Mouse (Mus musculus): ENCODE measurements around the gene Zc3h15. TPM values are rescaled to one million over a fixed set of nuclear protein-coding genes. Genes with fewer than 3 reads are reported as not detected.

The Zc3h15 gene
- total RNA-seq (2014; rRNA removed; ENCODE audit: low replicate concordance) (18.1 and 26.4 TPM in 2 replicates), polyA plus RNA-seq (2015; fragmentation: Nextera tagmentation; extraction: Ambion mirVana) (83.1 and 84.4 TPM in 2 replicates)

DNA sequence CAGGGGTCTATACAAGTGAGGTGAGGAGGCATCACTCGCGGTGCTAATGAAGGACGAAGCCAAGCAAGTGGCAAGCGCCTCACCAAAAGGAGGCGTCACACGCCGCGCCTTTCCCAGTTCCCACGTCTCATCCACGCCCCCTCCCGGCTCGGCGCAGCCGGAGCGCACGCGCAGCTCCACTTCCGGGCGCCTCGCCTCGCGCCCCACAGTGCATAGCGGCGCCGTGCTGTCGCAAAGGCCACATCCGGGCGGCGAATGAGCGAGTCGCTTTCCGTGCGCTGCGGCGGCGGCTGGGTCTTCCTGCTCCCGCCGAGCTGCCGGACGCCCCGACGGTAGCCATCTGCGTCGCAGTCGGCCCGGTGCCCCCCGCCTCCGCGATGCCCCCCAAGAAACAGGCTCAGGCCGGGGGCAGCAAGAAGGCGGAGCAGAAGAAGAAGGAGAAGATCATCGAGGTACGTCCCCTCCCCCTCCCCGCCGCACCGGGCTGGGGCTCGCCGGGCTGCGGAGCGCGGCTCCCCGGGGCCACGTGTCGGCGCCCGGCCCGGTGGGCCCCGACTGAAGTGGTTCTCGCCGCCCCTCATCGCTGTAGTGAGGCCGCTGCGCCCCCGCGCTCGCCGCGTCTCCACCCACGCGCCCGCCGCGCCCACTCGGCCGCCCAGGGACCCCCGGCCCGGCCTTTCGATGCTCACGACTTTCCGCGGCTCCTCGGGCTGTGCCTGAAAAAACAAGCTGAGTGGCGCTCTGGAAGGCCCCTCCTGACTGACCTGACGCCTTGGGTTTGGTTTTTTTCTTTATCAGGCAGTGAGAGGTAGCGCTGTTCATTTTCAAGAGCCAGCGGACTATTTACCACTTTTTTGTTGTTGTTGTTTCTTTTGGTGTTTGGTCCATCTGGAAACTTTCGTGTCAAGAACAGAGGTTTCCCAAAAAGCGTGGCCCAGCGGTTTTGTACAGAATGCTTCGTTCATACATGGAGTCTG lies at the start of gene Zc3h15:
Zc3h15 (plus strand) TSS at position 160 of the 977 bp plus-strand sequence.
- Histone ChIP-seq H3K36me3 (replicated peaks; ENCODE audit: control insufficient read depth, insufficient read depth, low read length) (no peaks in the 10 kb centered on the region), H3K9ac (replicated peaks; ENCODE audit: low read depth, low read length) (peak within 1 kb of the TSS; percentile 92), H3K9me3 (replicated peaks; ENCODE audit: control insufficient read depth, low read length) (no peaks in the 10 kb centered on the region), H3K4me2 (ENCODE audit: low read depth, low read length) (peak within 1 kb of the TSS; percentile 89), H3K27ac (ENCODE audit: low read depth) (peak within 1 kb of the TSS; percentile 83), H3K4me1 (ENCODE audit: control insufficient read depth, insufficient read depth) (peaks cover 10% of the 10 kb centered on the region), H3K27me3 (ENCODE audit: control insufficient read depth, insufficient read depth, low read length) (no peaks in the 10 kb centered on the region), H3K4me3 (ENCODE audit: low read depth, low read length) (peak within 1 kb of the TSS; percentile 98)
- TF ChIP-seq EP300 (IDR thresholded peaks at IDR 0.05; ENCODE audit: low read depth) (no peak; the same call in 1 of the 2 replicates), CTCF (IDR thresholded peaks at IDR 0.05; ENCODE audit: low read depth) (peak; percentile 62)
- DNase-seq (ENCODE audit: low spot score): peak; percentile 92
- WGBS: under 1% methylated on average over 82 of the region's 100 CpGs
- peak; percentile 100 for ATAC-seq (ENCODE audit: insufficient read depth, low read depth)

DNA sequence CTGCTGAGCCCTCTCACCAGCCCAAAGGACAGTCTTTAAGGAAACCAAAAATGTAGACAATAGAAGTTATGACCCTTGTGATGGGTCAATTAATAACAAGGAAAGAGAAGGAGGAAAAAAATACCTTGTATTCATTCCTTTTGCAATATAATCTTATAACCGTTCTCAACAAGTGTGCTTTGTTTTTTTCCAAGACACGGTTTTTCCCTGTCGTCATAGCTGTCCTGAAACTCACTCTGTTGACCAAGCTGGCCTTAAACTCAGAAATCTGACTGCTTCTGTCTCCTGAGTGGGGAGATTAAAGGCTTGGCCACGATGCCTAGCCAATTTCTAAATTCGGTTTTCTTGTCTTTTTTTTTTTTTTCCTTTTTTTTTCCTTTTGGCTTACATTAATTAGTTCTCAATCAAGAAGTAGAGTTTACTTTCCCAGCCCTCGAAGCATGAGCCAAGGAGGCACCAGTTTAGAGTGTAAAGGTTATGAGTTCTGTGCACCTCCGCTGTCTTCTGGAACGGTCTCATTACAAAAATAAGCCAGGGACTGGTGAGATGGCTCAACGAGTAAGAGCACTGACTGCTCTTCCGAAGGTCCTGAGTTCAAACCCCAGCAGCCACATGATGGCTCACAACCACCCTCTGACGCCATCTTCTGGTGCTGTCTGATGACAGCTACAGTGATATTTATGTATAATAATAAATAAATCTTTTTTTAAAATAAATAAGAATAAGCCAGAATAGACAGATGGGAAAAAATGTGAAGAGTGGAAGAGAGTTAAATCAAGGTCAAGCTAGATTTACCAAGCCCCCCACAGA lies 23.5 kb upstream of the Zc3h15 start:
- Histone ChIP-seq H3K27me3 (ENCODE audit: control insufficient read depth, insufficient read depth, low read length) (no peaks in the 10 kb centered on the region), H3K4me2 (ENCODE audit: low read depth, low read length) (no peak overlapping the region), H3K4me3 (ENCODE audit: low read depth, low read length) (no peak overlapping the region), H3K9me3 (replicated peaks; ENCODE audit: control insufficient read depth, low read length) (no peaks in the 10 kb centered on the region), H3K27ac (ENCODE audit: low read depth) (no peak overlapping the region), H3K36me3 (replicated peaks; ENCODE audit: control insufficient read depth, insufficient read depth, low read length) (no peaks in the 10 kb centered on the region), H3K4me1 (ENCODE audit: control insufficient read depth, insufficient read depth) (no peaks in the 10 kb centered on the region), H3K9ac (replicated peaks; ENCODE audit: low read depth, low read length) (no peak overlapping the region)
- TF ChIP-seq CTCF (IDR thresholded peaks at IDR 0.05; ENCODE audit: low read depth) (no peak), EP300 (IDR thresholded peaks at IDR 0.05; ENCODE audit: low read depth) (no peak)
- no peak for ATAC-seq (ENCODE audit: insufficient read depth, low read depth)
- DNase-seq (ENCODE audit: low spot score): no peak
- WGBS: 81% methylated on average over 11 of the region's 11 CpGs

DNA sequence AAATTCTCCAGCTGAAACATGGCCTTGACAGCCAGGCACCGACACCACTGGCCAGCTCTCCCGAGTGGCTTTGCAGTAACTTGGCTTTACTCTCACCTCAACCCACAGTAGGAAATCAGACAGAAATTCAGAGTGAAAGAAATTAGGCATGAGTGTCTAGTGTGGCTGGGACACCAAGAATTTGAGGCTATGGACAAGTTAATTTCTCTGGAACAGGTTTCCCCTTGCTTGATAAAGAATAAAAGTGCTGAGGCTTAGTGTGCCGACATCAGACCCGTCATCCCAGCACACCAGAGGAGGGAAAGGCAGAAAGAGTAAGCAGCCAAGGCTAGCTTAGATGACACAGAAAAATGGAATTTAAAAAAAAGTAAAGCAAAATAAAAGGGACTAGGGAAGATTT lies 22.7 kb upstream of the Zc3h15 start:
- Histone ChIP-seq H3K27me3 (ENCODE audit: control insufficient read depth, insufficient read depth, low read length) (no peaks in the 10 kb centered on the region), H3K4me2 (ENCODE audit: low read depth, low read length) (no peak overlapping the region), H3K4me1 (ENCODE audit: control insufficient read depth, insufficient read depth) (no peaks in the 10 kb centered on the region), H3K9ac (replicated peaks; ENCODE audit: low read depth, low read length) (no peak overlapping the region), H3K27ac (ENCODE audit: low read depth) (no peak overlapping the region), H3K9me3 (replicated peaks; ENCODE audit: control insufficient read depth, low read length) (no peaks in the 10 kb centered on the region), H3K36me3 (replicated peaks; ENCODE audit: control insufficient read depth, insufficient read depth, low read length) (no peaks in the 10 kb centered on the region), H3K4me3 (ENCODE audit: low read depth, low read length) (no peak overlapping the region)
- DNase-seq (ENCODE audit: low spot score): no peak
- ATAC-seq (ENCODE audit: insufficient read depth, low read depth): no peak
- WGBS: 64% methylated on average over 4 of the region's 4 CpGs
- TF ChIP-seq CTCF (IDR thresholded peaks at IDR 0.05; ENCODE audit: low read depth) (no peak), EP300 (IDR thresholded peaks at IDR 0.05; ENCODE audit: low read depth) (no peak)

DNA sequence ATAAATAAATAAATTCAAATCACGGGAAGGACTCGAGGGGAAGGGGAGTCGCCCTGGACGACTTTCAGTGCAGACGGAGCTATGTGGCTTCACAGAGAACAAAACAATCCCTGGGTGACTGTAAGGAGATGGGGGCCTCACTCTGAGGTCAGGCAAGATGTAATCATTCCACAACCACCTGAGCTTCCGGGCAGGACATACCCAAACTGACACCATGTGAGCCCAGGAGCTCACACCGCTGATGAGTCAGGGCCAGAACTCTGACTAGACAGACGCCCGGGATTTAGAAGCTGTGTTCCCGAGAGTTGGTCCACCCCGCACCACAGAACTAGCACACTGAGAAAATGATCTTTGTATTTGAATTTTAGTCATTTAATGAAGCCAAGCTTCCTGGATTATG lies 21.4 kb upstream of the Zc3h15 start:
- TF ChIP-seq EP300 (IDR thresholded peaks at IDR 0.05; ENCODE audit: low read depth): no peak
- no peak for TF ChIP-seq CTCF (IDR thresholded peaks at IDR 0.05; ENCODE audit: low read depth)
- no peaks in the 10 kb centered on the region for H3K36me3 ChIP-seq (replicated peaks; ENCODE audit: control insufficient read depth, insufficient read depth, low read length)
- no peaks in the 10 kb centered on the region for H3K27me3 ChIP-seq (ENCODE audit: control insufficient read depth, insufficient read depth, low read length)
- H3K4me1 ChIP-seq (ENCODE audit: control insufficient read depth, insufficient read depth): no peaks in the 10 kb centered on the region
- peak overlapping the region; percentile 34; the same call in 1 of the 2 replicates for H3K4me2 ChIP-seq (ENCODE audit: low read depth, low read length)
- 33% methylated on average over 11 of the region's 11 CpGs for WGBS
- peak overlapping the region; percentile 3; the same call in 1 of the 2 replicates for H3K9ac ChIP-seq (replicated peaks; ENCODE audit: low read depth, low read length)
- no peaks in the 10 kb centered on the region for H3K9me3 ChIP-seq (replicated peaks; ENCODE audit: control insufficient read depth, low read length)
- DNase-seq (ENCODE audit: low spot score) (no peak), ATAC-seq (ENCODE audit: insufficient read depth, low read depth) (no peak)
- H3K27ac ChIP-seq (ENCODE audit: low read depth): no peak overlapping the region
- no peak overlapping the region for H3K4me3 ChIP-seq (ENCODE audit: low read depth, low read length)

DNA sequence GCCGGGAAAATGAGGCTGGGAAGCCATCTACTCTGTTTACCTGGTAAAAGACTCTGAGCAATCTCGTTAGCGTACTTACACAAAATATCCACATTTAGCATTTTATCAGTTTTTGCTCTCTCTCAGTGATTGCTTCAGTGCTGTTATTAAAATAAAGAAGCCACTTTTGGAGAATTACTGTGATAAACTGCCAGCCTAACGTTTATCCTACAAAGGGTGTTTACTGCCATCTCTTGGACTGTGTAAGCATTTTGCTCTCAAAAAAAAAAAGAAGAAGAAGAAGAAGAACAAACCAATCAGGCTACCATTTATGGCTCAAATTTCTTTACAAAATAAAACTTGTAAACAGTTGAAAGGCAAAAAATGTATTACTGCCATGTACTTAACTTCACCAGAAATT lies 20.2 kb upstream of the Zc3h15 start:
- no peak overlapping the region for H3K4me2 ChIP-seq (ENCODE audit: low read depth, low read length)
- no peak overlapping the region for H3K27ac ChIP-seq (ENCODE audit: low read depth)
- 62% methylated on average over 4 of the region's 4 CpGs for WGBS
- H3K9ac ChIP-seq (replicated peaks; ENCODE audit: low read depth, low read length): no peak overlapping the region
- ATAC-seq (ENCODE audit: insufficient read depth, low read depth) (no peak), DNase-seq (ENCODE audit: low spot score) (no peak)
- no peak overlapping the region for H3K4me3 ChIP-seq (ENCODE audit: low read depth, low read length)
- no peaks in the 10 kb centered on the region for H3K4me1 ChIP-seq (ENCODE audit: control insufficient read depth, insufficient read depth)
- no peak for TF ChIP-seq EP300 (IDR thresholded peaks at IDR 0.05; ENCODE audit: low read depth)
- TF ChIP-seq CTCF (IDR thresholded peaks at IDR 0.05; ENCODE audit: low read depth): no peak
- H3K36me3 ChIP-seq (replicated peaks; ENCODE audit: control insufficient read depth, insufficient read depth, low read length): no peaks in the 10 kb centered on the region
- no peaks in the 10 kb centered on the region for H3K9me3 ChIP-seq (replicated peaks; ENCODE audit: control insufficient read depth, low read length)
- H3K27me3 ChIP-seq (ENCODE audit: control insufficient read depth, insufficient read depth, low read length): no peaks in the 10 kb centered on the region
